9 mouse cellular contexts compared by ENCODE assay signal in genomic region chr6:93140331-93140731, GRCm38 (mm10).
A peak's percentile ranks its signal among the peaks of the same experiment; 100 is the strongest.
DNase-seq lines count a peak whose midpoint lies in the region; ATAC-seq lines count a peak whose summit lies in the region.
"Had no signal": no experiment of that assay in that cellular context is flagged by ENCODE, and none has a peak within 500 bp of the region (broad histone marks: within the 10 kb centered on the region; RNA-seq: fewer than 3 reads in every experiment).

No protein-coding gene starts in this region.

- no peaks in the 10 kb centered on the region for H3K4me1 ChIP-seq in hindbrain, embryonic 15.5 days (replicated peaks)
- H3K4me1 ChIP-seq in neural tube, embryonic 13.5 days (replicated peaks), result peaks cover 9% of the 10 kb centered on the region

- no peak overlapping the region for H3K27ac ChIP-seq in hindbrain, embryonic 15.5 days (replicated peaks)
- H3K27ac ChIP-seq in neural tube, embryonic 13.5 days (replicated peaks), result no peak overlapping the region
- H3K27ac ChIP-seq: liver, embryonic 14.5 days had no signal

- WGBS in hindbrain, embryonic 15.5 days, result 17% methylated on average over 4 of the region's 4 CpGs
- 18% methylated on average over 4 of the region's 4 CpGs for WGBS in neural tube, embryonic 13.5 days

- no peak overlapping the region for H3K9ac ChIP-seq in hindbrain, embryonic 15.5 days
- no peak overlapping the region for H3K9ac ChIP-seq in neural tube, embryonic 13.5 days
- H3K9ac ChIP-seq: liver, embryonic 14.5 days had no signal

- no peaks in the 10 kb centered on the region for H3K36me3 ChIP-seq in hindbrain, embryonic 15.5 days
- H3K36me3 ChIP-seq in neural tube, embryonic 13.5 days, result no peaks in the 10 kb centered on the region

- DNase-seq in cerebellum, postnatal 14 days, result peak; percentile 4 to 5
- no peak for DNase-seq in cerebellum, postnatal 36 days
- DNase-seq in layer of hippocampus, adult 8-10 months (ENCODE audit: low spot score in 2 of 2), result peak; percentile 9 to 10
- DNase-seq in layer of hippocampus, adult 9-10 months (ENCODE audit: low spot score), result no peak
- DNase-seq in urinary bladder, adult 18-20 months (ENCODE audit: low spot score in 2 of 2), result no peak

- ATAC-seq in hindbrain, embryonic 15.5 days (ENCODE audit: low FRiP score, low read depth), result peak; percentile 54; the same call in 1 of the 2 replicates
- ATAC-seq in neural tube, embryonic 13.5 days (ENCODE audit: low read depth), result peak; percentile 69; the same call in 1 of the 2 replicates
- no peak for ATAC-seq in megakaryocyte progenitor cell, adult 5-6 weeks (replicated peaks; ENCODE audit: poor library complexity)

- no peak overlapping the region for H3K4me3 ChIP-seq in hindbrain, embryonic 15.5 days
- no peak overlapping the region for H3K4me3 ChIP-seq in neural tube, embryonic 13.5 days

- no peaks in the 10 kb centered on the region for H3K9me3 ChIP-seq in hindbrain, embryonic 15.5 days
- no peaks in the 10 kb centered on the region for H3K9me3 ChIP-seq in neural tube, embryonic 13.5 days

- no peak overlapping the region for H3K4me2 ChIP-seq in hindbrain, embryonic 15.5 days
- no peak overlapping the region for H3K4me2 ChIP-seq in neural tube, embryonic 13.5 days

- H3K27me3 ChIP-seq in hindbrain, embryonic 15.5 days, result no peaks in the 10 kb centered on the region
- no peaks in the 10 kb centered on the region for H3K27me3 ChIP-seq in neural tube, embryonic 13.5 days

Comparison
In these comparisons a context has a peak if more than half of its experiments do, and no peak if none do; other contexts are left out.
1. DNase-seq: peak in cerebellum, postnatal 14 days (2 of 2) and layer of hippocampus, adult 8-10 months (2 of 2); none in cerebellum, postnatal 36 days (0 of 2), layer of hippocampus, adult 9-10 months (single experiment) and urinary bladder, adult 18-20 months (0 of 2).